Mouse (Mus musculus): ENCODE data around the gene Nrn1l. TPM values are rescaled to one million over a fixed set of nuclear protein-coding genes. Genes with fewer than 3 reads are reported as not detected.

The Nrn1l gene
- total RNA-seq (2014; rRNA removed) (not detected in 2 replicates), polyA plus RNA-seq (2012; rRNA removed) (0.35 and 1.5 TPM in 2 replicates)

- peak; percentile 63 for DNase-seq (ENCODE audit: extremely low read depth, low read depth, low spot score)
- Histone ChIP-seq H3K36me3 (ENCODE audit: control insufficient read depth, insufficient read depth, low read length) (peaks cover 2% of the 10 kb centered on the region; the same call in 1 of the 2 replicates), H3K4me1 (ENCODE audit: control insufficient read depth, insufficient read depth, low read length) (no peaks in the 10 kb centered on the region), H3K27ac (replicated peaks; ENCODE audit: insufficient read depth, low read depth, low read length) (no peak within 1 kb of the TSS), H3K27me3 (ENCODE audit: control insufficient read depth, insufficient read depth, low read length) (no peaks in the 10 kb centered on the region), H3K4me3 (ENCODE audit: insufficient read depth, low read depth, low read length) (no peak within 1 kb of the TSS), H3K9ac (ENCODE audit: low read depth, low read length) (no peak within 1 kb of the TSS), H3K79me2 (ENCODE audit: control insufficient read depth, insufficient read depth, low read length) (no peaks in the 10 kb centered on the region)
- TF ChIP-seq CTCF (IDR thresholded peaks at IDR 0.05; ENCODE audit: low read depth, low read length): no peak
- TF ChIP-seq POLR2A (IDR thresholded peaks at IDR 0.05; ENCODE audit: extremely low read depth, insufficient read depth, low read length): no peak
- 22% methylated on average over 11 of the region's 11 CpGs for WGBS
Observed at GRCm38 (mm10) chr8:105893339-105893738, at the start of gene Nrn1l. Nrn1l (plus strand) TSS chr8:105893567.

GRCm38 (mm10) chr8:105846678-105847077 lies 46.7 kb upstream of the Nrn1l start:
- H3K36me3 ChIP-seq (ENCODE audit: control insufficient read depth, insufficient read depth, low read length): no peaks in the 10 kb centered on the region
- H3K4me1 ChIP-seq (ENCODE audit: control insufficient read depth, insufficient read depth, low read length): peaks cover 3% of the 10 kb centered on the region; the same call in 1 of the 2 replicates
- DNase-seq (ENCODE audit: extremely low read depth, low read depth, low spot score): no peak
- H3K27ac ChIP-seq (replicated peaks; ENCODE audit: insufficient read depth, low read depth, low read length): no peak overlapping the region
- no peak overlapping the region for H3K9ac ChIP-seq (ENCODE audit: low read depth, low read length)
- TF ChIP-seq CTCF (IDR thresholded peaks at IDR 0.05; ENCODE audit: low read depth, low read length) (no peak), POLR2A (IDR thresholded peaks at IDR 0.05; ENCODE audit: extremely low read depth, insufficient read depth, low read length) (no peak)
- WGBS: 90% methylated on average over 11 of the region's 11 CpGs
- no peak overlapping the region for H3K4me3 ChIP-seq (ENCODE audit: insufficient read depth, low read depth, low read length)
- H3K27me3 ChIP-seq (ENCODE audit: control insufficient read depth, insufficient read depth, low read length): no peaks in the 10 kb centered on the region
- no peaks in the 10 kb centered on the region for H3K79me2 ChIP-seq (ENCODE audit: control insufficient read depth, insufficient read depth, low read length)

- no peak overlapping the region for H3K27ac ChIP-seq (replicated peaks; ENCODE audit: insufficient read depth, low read depth, low read length)
- H3K27me3 ChIP-seq (ENCODE audit: control insufficient read depth, insufficient read depth, low read length): no peaks in the 10 kb centered on the region
- H3K9ac ChIP-seq (ENCODE audit: low read depth, low read length): no peak overlapping the region
- 88% methylated on average over 4 of the region's 4 CpGs for WGBS
- H3K4me1 ChIP-seq (ENCODE audit: control insufficient read depth, insufficient read depth, low read length): peaks cover 6% of the 10 kb centered on the region; the same call in 1 of the 2 replicates
- no peaks in the 10 kb centered on the region for H3K36me3 ChIP-seq (ENCODE audit: control insufficient read depth, insufficient read depth, low read length)
- no peak overlapping the region for H3K4me3 ChIP-seq (ENCODE audit: insufficient read depth, low read depth, low read length)
- TF ChIP-seq CTCF (IDR thresholded peaks at IDR 0.05; ENCODE audit: low read depth, low read length): no peak
- TF ChIP-seq POLR2A (IDR thresholded peaks at IDR 0.05; ENCODE audit: extremely low read depth, insufficient read depth, low read length): no peak
- H3K79me2 ChIP-seq (ENCODE audit: control insufficient read depth, insufficient read depth, low read length): no peaks in the 10 kb centered on the region
- DNase-seq (ENCODE audit: extremely low read depth, low read depth, low spot score): no peak
Observed at GRCm38 (mm10) chr8:105850014-105850413, 43.4 kb upstream of the Nrn1l start.

GRCm38 (mm10) chr8:105850611-105851010 lies 42.8 kb upstream of the Nrn1l start:
- H3K4me1 ChIP-seq (ENCODE audit: control insufficient read depth, insufficient read depth, low read length): peaks cover 6% of the 10 kb centered on the region; the same call in 1 of the 2 replicates
- H3K79me2 ChIP-seq (ENCODE audit: control insufficient read depth, insufficient read depth, low read length): peaks cover 2% of the 10 kb centered on the region
- TF ChIP-seq CTCF (IDR thresholded peaks at IDR 0.05; ENCODE audit: low read depth, low read length) (no peak), POLR2A (IDR thresholded peaks at IDR 0.05; ENCODE audit: extremely low read depth, insufficient read depth, low read length) (no peak)
- no peaks in the 10 kb centered on the region for H3K36me3 ChIP-seq (ENCODE audit: control insufficient read depth, insufficient read depth, low read length)
- no peak overlapping the region for H3K9ac ChIP-seq (ENCODE audit: low read depth, low read length)
- no peak overlapping the region for H3K27ac ChIP-seq (replicated peaks; ENCODE audit: insufficient read depth, low read depth, low read length)
- H3K27me3 ChIP-seq (ENCODE audit: control insufficient read depth, insufficient read depth, low read length): no peaks in the 10 kb centered on the region
- peak; percentile 37 for DNase-seq (ENCODE audit: extremely low read depth, low read depth, low spot score)
- WGBS: 43% methylated on average over 7 of the region's 7 CpGs
- H3K4me3 ChIP-seq (ENCODE audit: insufficient read depth, low read depth, low read length): no peak overlapping the region

- no peak overlapping the region for H3K27ac ChIP-seq (replicated peaks; ENCODE audit: insufficient read depth, low read depth, low read length)
- WGBS: 1% methylated on average over 34 of the region's 34 CpGs
Observed at GRCm38 (mm10) chr8:105851651-105852143, 41.7 kb upstream of the Nrn1l start.

GRCm38 (mm10) chr8:105852146-105852729 lies 41.1 kb upstream of the Nrn1l start:
- H3K4me3 ChIP-seq (ENCODE audit: insufficient read depth, low read depth, low read length): no peak overlapping the region
- no peak overlapping the region for H3K9ac ChIP-seq (ENCODE audit: low read depth, low read length)
- no peak overlapping the region for H3K27ac ChIP-seq (replicated peaks; ENCODE audit: insufficient read depth, low read depth, low read length)
- H3K79me2 ChIP-seq (ENCODE audit: control insufficient read depth, insufficient read depth, low read length): peaks cover 12% of the 10 kb centered on the region
- TF ChIP-seq CTCF (IDR thresholded peaks at IDR 0.05; ENCODE audit: low read depth, low read length) (no peak), POLR2A (IDR thresholded peaks at IDR 0.05; ENCODE audit: extremely low read depth, insufficient read depth, low read length) (no peak)
- 76% methylated on average over 12 of the region's 12 CpGs for WGBS
- no peak for DNase-seq (ENCODE audit: extremely low read depth, low read depth, low spot score)
- H3K4me1 ChIP-seq (ENCODE audit: control insufficient read depth, insufficient read depth, low read length): peaks cover 14% of the 10 kb centered on the region
- no peaks in the 10 kb centered on the region for H3K36me3 ChIP-seq (ENCODE audit: control insufficient read depth, insufficient read depth, low read length)
- no peaks in the 10 kb centered on the region for H3K27me3 ChIP-seq (ENCODE audit: control insufficient read depth, insufficient read depth, low read length)

More at GRCm38 (mm10) chr8:105851651-105852143, 41.7 kb upstream of the Nrn1l start:
- TF ChIP-seq POLR2A (IDR thresholded peaks at IDR 0.05; ENCODE audit: extremely low read depth, insufficient read depth, low read length) (peak; percentile 44; the same call in 1 of the 2 replicates), CTCF (IDR thresholded peaks at IDR 0.05; ENCODE audit: low read depth, low read length) (no peak)
- Histone ChIP-seq H3K4me3 (ENCODE audit: insufficient read depth, low read depth, low read length) (peak overlapping the region; percentile 82), H3K4me1 (ENCODE audit: control insufficient read depth, insufficient read depth, low read length) (peaks cover 14% of the 10 kb centered on the region), H3K36me3 (ENCODE audit: control insufficient read depth, insufficient read depth, low read length) (no peaks in the 10 kb centered on the region), H3K27me3 (ENCODE audit: control insufficient read depth, insufficient read depth, low read length) (no peaks in the 10 kb centered on the region), H3K79me2 (ENCODE audit: control insufficient read depth, insufficient read depth, low read length) (peaks cover 12% of the 10 kb centered on the region), H3K9ac (ENCODE audit: low read depth, low read length) (peak overlapping the region; percentile 73)
- peak; percentile 80 for DNase-seq (ENCODE audit: extremely low read depth, low read depth, low spot score)
